Mouse (Mus musculus) spleen, embryonic (tissue): Measurements from ENCODE around the gene Rara.

Experiments used
- CTCF ChIA-PET: fragments of 350-600 bp; sonication (Branson Sonifier 250); formaldehyde crosslinking; loops from one replicate; lab custom pipeline; 2022; lab: Charles Lee

The Rara gene

GRCm38 (mm10) chr11:99023500-99024467, 96.2 kb downstream of the Rara start, which contains the start of gene Top2a:
TSS of gene Top2a (minus strand) at chr11:99024189.
- CTCF ChIA-PET, result no interaction called here
